Mouse (Mus musculus): ENCODE data around the gene Mff. TPM values are rescaled to one million over a fixed set of nuclear protein-coding genes. Genes with fewer than 3 reads are reported as not detected.

The Mff gene
- polyA plus RNA-seq, 1 experiment from 2014 or later: 232 TPM

- H3K36me3 ChIP-seq: no peaks in the 10 kb centered on the region
- no peak overlapping the region for H3K27ac ChIP-seq (replicated peaks)
- no peaks in the 10 kb centered on the region for H3K4me1 ChIP-seq
- no peaks in the 10 kb centered on the region for H3K9me3 ChIP-seq (replicated peaks)
- no peak for DNase-seq (ENCODE audit: low spot score)
- H3K27me3 ChIP-seq (ENCODE audit: low read depth, poor library complexity, severe bottlenecking): no peaks in the 10 kb centered on the region
- no peak overlapping the region for H3K4me3 ChIP-seq
- WGBS: 92% methylated on average over 6 of the region's 6 CpGs
Measured at GRCm38 (mm10) chr1:82779388-82779966, 54.8 kb downstream of the Mff start.

- no peak for DNase-seq (ENCODE audit: low spot score)
- H3K9me3 ChIP-seq (replicated peaks): no peaks in the 10 kb centered on the region
- 74% methylated on average over 3 of the region's 3 CpGs for WGBS
- H3K27ac ChIP-seq (replicated peaks): no peak overlapping the region
- no peak overlapping the region for H3K4me3 ChIP-seq
- no peaks in the 10 kb centered on the region for H3K36me3 ChIP-seq
- no peaks in the 10 kb centered on the region; the same call in 1 of the 2 replicates for H3K4me1 ChIP-seq
- H3K27me3 ChIP-seq (ENCODE audit: low read depth, poor library complexity, severe bottlenecking): no peaks in the 10 kb centered on the region
Measured at GRCm38 (mm10) chr1:82783559-82783958, 58.9 kb downstream of the Mff start.

GRCm38 (mm10) chr1:82785546-82785945 lies 60.9 kb downstream of the Mff start:
- H3K9me3 ChIP-seq (replicated peaks): no peaks in the 10 kb centered on the region
- H3K36me3 ChIP-seq: no peaks in the 10 kb centered on the region
- H3K27ac ChIP-seq (replicated peaks): no peak overlapping the region
- no peaks in the 10 kb centered on the region for H3K27me3 ChIP-seq (ENCODE audit: low read depth, poor library complexity, severe bottlenecking)
- no peak for DNase-seq (ENCODE audit: low spot score)
- no peak overlapping the region for H3K4me3 ChIP-seq
- no peaks in the 10 kb centered on the region; the same call in 1 of the 2 replicates for H3K4me1 ChIP-seq
- 79% methylated on average over 6 of the region's 6 CpGs for WGBS

- H3K4me1 ChIP-seq: no peaks in the 10 kb centered on the region; the same call in 1 of the 2 replicates
- 14% methylated on average over 2 of the region's 2 CpGs for WGBS
- H3K27ac ChIP-seq (replicated peaks): no peak overlapping the region
- H3K27me3 ChIP-seq (ENCODE audit: low read depth, poor library complexity, severe bottlenecking): no peaks in the 10 kb centered on the region
- DNase-seq (ENCODE audit: low spot score): peak; percentile 46
- H3K36me3 ChIP-seq: no peaks in the 10 kb centered on the region
- H3K4me3 ChIP-seq: no peak overlapping the region
- no peaks in the 10 kb centered on the region for H3K9me3 ChIP-seq (replicated peaks)
Measured at GRCm38 (mm10) chr1:82787414-82787813, 62.7 kb downstream of the Mff start.

- WGBS: 81% methylated on average over 7 of the region's 7 CpGs
- no peak overlapping the region for H3K4me3 ChIP-seq
- no peaks in the 10 kb centered on the region for H3K36me3 ChIP-seq
- no peak for DNase-seq (ENCODE audit: low spot score)
- no peaks in the 10 kb centered on the region for H3K9me3 ChIP-seq (replicated peaks)
- no peaks in the 10 kb centered on the region for H3K27me3 ChIP-seq (ENCODE audit: low read depth, poor library complexity, severe bottlenecking)
- H3K27ac ChIP-seq (replicated peaks): no peak overlapping the region
- H3K4me1 ChIP-seq: no peaks in the 10 kb centered on the region; the same call in 1 of the 2 replicates
Measured at GRCm38 (mm10) chr1:82788070-82788469, 63.4 kb downstream of the Mff start.

GRCm38 (mm10) chr1:82791105-82791504 lies 66.4 kb downstream of the Mff start:
- no peaks in the 10 kb centered on the region; the same call in 1 of the 2 replicates for H3K4me1 ChIP-seq
- DNase-seq (ENCODE audit: low spot score): peak; percentile 15
- no peak overlapping the region for H3K27ac ChIP-seq (replicated peaks)
- H3K27me3 ChIP-seq (ENCODE audit: low read depth, poor library complexity, severe bottlenecking): no peaks in the 10 kb centered on the region
- no peaks in the 10 kb centered on the region for H3K36me3 ChIP-seq
- H3K4me3 ChIP-seq: no peak overlapping the region
- H3K9me3 ChIP-seq (replicated peaks): no peaks in the 10 kb centered on the region
- 83% methylated on average over 11 of the region's 11 CpGs for WGBS

GRCm38 (mm10) chr1:82792238-82792637 lies 67.5 kb downstream of the Mff start:
- H3K27me3 ChIP-seq (ENCODE audit: low read depth, poor library complexity, severe bottlenecking): no peaks in the 10 kb centered on the region
- no peak overlapping the region for H3K27ac ChIP-seq (replicated peaks)
- DNase-seq (ENCODE audit: low spot score): no peak
- no peak overlapping the region for H3K4me3 ChIP-seq
- H3K4me1 ChIP-seq: no peaks in the 10 kb centered on the region; the same call in 1 of the 2 replicates
- WGBS: 92% methylated on average over 6 of the region's 6 CpGs
- no peaks in the 10 kb centered on the region for H3K36me3 ChIP-seq
- H3K9me3 ChIP-seq (replicated peaks): no peaks in the 10 kb centered on the region

GRCm38 (mm10) chr1:82793110-82793509 lies 68.4 kb downstream of the Mff start:
- no peaks in the 10 kb centered on the region for H3K9me3 ChIP-seq (replicated peaks)
- H3K4me3 ChIP-seq: no peak overlapping the region
- H3K27ac ChIP-seq (replicated peaks): no peak overlapping the region
- 88% methylated on average over 3 of the region's 3 CpGs for whole genome bisulfite sequencing
- no peaks in the 10 kb centered on the region for H3K36me3 ChIP-seq
- no peak for DNase-seq (ENCODE audit: low spot score)
- no peaks in the 10 kb centered on the region for H3K4me1 ChIP-seq
- no peaks in the 10 kb centered on the region for H3K27me3 ChIP-seq (ENCODE audit: low read depth, poor library complexity, severe bottlenecking)

GRCm38 (mm10) chr1:82793986-82794385 lies 69.3 kb downstream of the Mff start:
- H3K4me3 ChIP-seq: no peak overlapping the region
- WGBS: 59% methylated on average over 4 of the region's 4 CpGs
- no peaks in the 10 kb centered on the region for H3K4me1 ChIP-seq
- no peaks in the 10 kb centered on the region for H3K27me3 ChIP-seq (ENCODE audit: low read depth, poor library complexity, severe bottlenecking)
- H3K36me3 ChIP-seq: no peaks in the 10 kb centered on the region
- DNase-seq (ENCODE audit: low spot score): no peak
- H3K27ac ChIP-seq (replicated peaks): no peak overlapping the region
- H3K9me3 ChIP-seq (replicated peaks): no peaks in the 10 kb centered on the region

GRCm38 (mm10) chr1:82795211-82795610 lies 70.5 kb downstream of the Mff start:
- Histone ChIP-seq H3K27me3 (ENCODE audit: low read depth, poor library complexity, severe bottlenecking) (no peaks in the 10 kb centered on the region), H3K36me3 (no peaks in the 10 kb centered on the region), H3K27ac (replicated peaks) (no peak overlapping the region), H3K4me3 (no peak overlapping the region), H3K9me3 (replicated peaks) (no peaks in the 10 kb centered on the region), H3K4me1 (no peaks in the 10 kb centered on the region)
- WGBS: 85% methylated on average over 2 of the region's 2 CpGs
- no peak for DNase-seq (ENCODE audit: low spot score)

GRCm38 (mm10) chr1:82795702-82796443 lies 71.2 kb downstream of the Mff start:
- 79% methylated on average over 18 of the region's 18 CpGs for WGBS
- H3K27ac ChIP-seq (replicated peaks): no peak overlapping the region
- H3K9me3 ChIP-seq (replicated peaks): no peaks in the 10 kb centered on the region
- H3K36me3 ChIP-seq: no peaks in the 10 kb centered on the region
- no peaks in the 10 kb centered on the region for H3K27me3 ChIP-seq (ENCODE audit: low read depth, poor library complexity, severe bottlenecking)
- H3K4me3 ChIP-seq: no peak overlapping the region
- DNase-seq (ENCODE audit: low spot score): no peak
- H3K4me1 ChIP-seq: no peaks in the 10 kb centered on the region

- Histone ChIP-seq H3K4me3 (no peak overlapping the region), H3K36me3 (no peaks in the 10 kb centered on the region), H3K4me1 (no peaks in the 10 kb centered on the region), H3K9me3 (replicated peaks) (no peaks in the 10 kb centered on the region), H3K27ac (replicated peaks) (no peak overlapping the region), H3K27me3 (ENCODE audit: low read depth, poor library complexity, severe bottlenecking) (no peaks in the 10 kb centered on the region)
- DNase-seq (ENCODE audit: low spot score): no peak
- WGBS: 93% methylated on average over 4 of the region's 4 CpGs
Measured at GRCm38 (mm10) chr1:82797088-82797487, 72.4 kb downstream of the Mff start.

GRCm38 (mm10) chr1:82798304-82798703 lies 73.6 kb downstream of the Mff start:
- DNase-seq (ENCODE audit: low spot score): no peak
- no peaks in the 10 kb centered on the region for H3K27me3 ChIP-seq (ENCODE audit: low read depth, poor library complexity, severe bottlenecking)
- H3K4me3 ChIP-seq: no peak overlapping the region
- H3K36me3 ChIP-seq: no peaks in the 10 kb centered on the region
- no peaks in the 10 kb centered on the region for H3K4me1 ChIP-seq
- 87% methylated on average over 5 of the region's 5 CpGs for WGBS
- no peak overlapping the region for H3K27ac ChIP-seq (replicated peaks)
- no peaks in the 10 kb centered on the region for H3K9me3 ChIP-seq (replicated peaks)
